Comparison of ENCODE assay signal across 18 mouse cellular contexts in genomic region chr2:121841453-121841852, GRCm38 (mm10). TPM values are rescaled to one million over a fixed set of nuclear protein-coding genes. Genes with fewer than 3 reads are reported as not detected.
DNase-seq lines count a peak whose midpoint lies in the region; ATAC-seq and TF ChIP-seq lines count a peak whose summit lies in the region.
"Had no signal": no experiment of that assay in that cellular context is flagged by ENCODE, and none has a peak within 500 bp of the region (broad histone marks: within the 10 kb centered on the region; RNA-seq: fewer than 3 reads in every experiment).

No protein-coding gene starts in this region.

- no peak overlapping the region for H3K4me2 ChIP-seq in hindbrain, postnatal 0 days (ENCODE audit: low read depth, low read length)
- no peak overlapping the region for H3K4me2 ChIP-seq in hindbrain, embryonic 13.5 days
- H3K4me2 ChIP-seq: heart, embryonic 15.5 days; liver, embryonic 13.5 days; stomach, embryonic 15.5 days had no signal

- H3K9ac ChIP-seq in hindbrain, postnatal 0 days (replicated peaks; ENCODE audit: low read length): no peak overlapping the region
- H3K9ac ChIP-seq in hindbrain, embryonic 13.5 days: no peak overlapping the region
- H3K9ac ChIP-seq: forebrain, postnatal 0 days; heart, embryonic 15.5 days; liver, embryonic 13.5 days; stomach, embryonic 15.5 days had no signal

- H3K27me3 ChIP-seq in hindbrain, postnatal 0 days (ENCODE audit: insufficient read depth, low read length): no peaks in the 10 kb centered on the region
- no peaks in the 10 kb centered on the region for H3K27me3 ChIP-seq in hindbrain, embryonic 13.5 days
- H3K27me3 ChIP-seq: heart, embryonic 15.5 days; liver, embryonic 13.5 days; stomach, embryonic 15.5 days had no signal

- no peak overlapping the region for H3K27ac ChIP-seq in hindbrain, postnatal 0 days
- H3K27ac ChIP-seq in hindbrain, embryonic 13.5 days: no peak overlapping the region
- H3K27ac ChIP-seq: forebrain, embryonic 10.5 days; heart, embryonic 15.5 days; liver, embryonic 13.5 days; stomach, embryonic 15.5 days had no signal

- ATAC-seq in hindbrain, postnatal 0 days: no peak
- ATAC-seq in hindbrain, embryonic 13.5 days (ENCODE audit: low FRiP score): no peak
- ATAC-seq: forebrain, postnatal 0 days had no signal

- H3K4me1 ChIP-seq in hindbrain, postnatal 0 days (ENCODE audit: insufficient read depth, low read length): no peaks in the 10 kb centered on the region
- H3K4me1 ChIP-seq in hindbrain, embryonic 13.5 days (replicated peaks): no peaks in the 10 kb centered on the region
- H3K4me1 ChIP-seq in lung, adult 2 months (ENCODE audit: control insufficient read depth, insufficient read depth, low read length): no peaks in the 10 kb centered on the region; the same call in 1 of the 2 replicates
- H3K4me1 ChIP-seq: heart, embryonic 15.5 days; stomach, embryonic 15.5 days had no signal

- WGBS in hindbrain, postnatal 0 days: 97% methylated on average over 3 of the region's 3 CpGs
- 97% methylated on average over 3 of the region's 3 CpGs for WGBS in hindbrain, embryonic 13.5 days
- WGBS in lung, adult 2 months: 86% methylated on average over 3 of the region's 3 CpGs

- H3K9me3 ChIP-seq in hindbrain, postnatal 0 days (ENCODE audit: low read length): peaks cover 3% of the 10 kb centered on the region; the same call in 1 of the 2 replicates
- H3K9me3 ChIP-seq in hindbrain, embryonic 13.5 days: no peaks in the 10 kb centered on the region
- H3K9me3 ChIP-seq: heart, embryonic 15.5 days; liver, embryonic 13.5 days; stomach, embryonic 15.5 days had no signal

- DNase-seq in hindbrain, postnatal 0 days (ENCODE audit: low spot score): peak; percentile 30
- no peak for DNase-seq in lung, adult 2 months
- no peak for DNase-seq in lung, postnatal 25 days (ENCODE audit: low spot score)
- DNase-seq in A20 (ENCODE audit: low read depth, low spot score) (peak; percentile 24), NIH3T3 (ENCODE audit: low read depth) (peak; percentile 36)
- no peak for DNase-seq in adrenal gland, postnatal 4 days (ENCODE audit: low spot score in 2 of 2)
- no peak for DNase-seq in left cerebral cortex, postnatal 14 days (ENCODE audit: low spot score in 2 of 2)
- DNase-seq: adrenal gland, postnatal 14 days; cerebellum, adult 18-20 months; cerebellum, postnatal 36 days; forebrain, postnatal 0 days; liver, embryonic 13.5 days; lung, postnatal 10 days; thymus, adult 2 months had no signal

- TF ChIP-seq CTCF in hindbrain, postnatal 0 days (IDR thresholded peaks at IDR 0.05; ENCODE audit: low read depth): peak; percentile 28
- peak; percentile 12; the same call in 1 of the 2 replicates for TF ChIP-seq CTCF in lung, adult 2 months (IDR thresholded peaks at IDR 0.05; ENCODE audit: insufficient read depth, low read length)

- no peaks in the 10 kb centered on the region for H3K36me3 ChIP-seq in hindbrain, postnatal 0 days (ENCODE audit: insufficient read depth, low read length)
- H3K36me3 ChIP-seq in hindbrain, embryonic 13.5 days: no peaks in the 10 kb centered on the region
- H3K36me3 ChIP-seq: forebrain, embryonic 10.5 days; heart, embryonic 15.5 days; liver, embryonic 13.5 days; stomach, embryonic 15.5 days had no signal

- intact Hi-C loops in left cerebral cortex, postnatal 14 days (cut with DNase I): no loop called here

- no peak for TF ChIP-seq POLR2A in lung, adult 2 months (IDR thresholded peaks at IDR 0.05; ENCODE audit: borderline replicate concordance, extremely low read depth, low read depth, low read length)

- no peak overlapping the region for H3K4me3 ChIP-seq in hindbrain, postnatal 0 days (ENCODE audit: low read length)
- no peak overlapping the region for H3K4me3 ChIP-seq in hindbrain, embryonic 13.5 days
- no peak overlapping the region for H3K4me3 ChIP-seq in lung, adult 2 months (replicated peaks; ENCODE audit: extremely low read depth, low read depth, low read length)
- H3K4me3 ChIP-seq: forebrain, embryonic 10.5 days; heart, embryonic 15.5 days; liver, embryonic 13.5 days; stomach, embryonic 15.5 days had no signal

RNA-seq across cellular contexts. Expression of gene Casc4, which starts 25.3 kb away (rescaled TPM):
- total RNA-seq in hindbrain, postnatal 0 days (2014; rRNA removed): 79.7 and 120 TPM in 2 replicates
- polyA plus RNA-seq in hindbrain, postnatal 0 days (2015; fragmentation: Nextera tagmentation; extraction: Ambion mirVana): 59.8 and 60.2 TPM in 2 replicates
- polyA plus RNA-seq in hindbrain, embryonic 13.5 days (2015; fragmentation: Nextera tagmentation; extraction: Ambion mirVana): 33.6 and 34.6 TPM in 2 replicates
- polyA plus RNA-seq in lung, adult 2 months (2012; rRNA removed): 28.7 and 38.5 TPM in 2 replicates
- 10 to 100 TPM; 87.3 to 89.4 TPM for total RNA-seq in adrenal gland, postnatal 4 days (2021)
- 100 to 1,000 TPM; 122 to 123 TPM for total RNA-seq in left cerebral cortex, postnatal 14 days (2021)

RNA-seq across cellular contexts. Expression of gene Frmd5, which starts 34.6 kb away (rescaled TPM):
- 39.7 and 42.3 TPM in 2 replicates for total RNA-seq in hindbrain, postnatal 0 days (2014; rRNA removed)
- polyA plus RNA-seq in hindbrain, postnatal 0 days (2015; fragmentation: Nextera tagmentation; extraction: Ambion mirVana): 13.1 and 14.6 TPM in 2 replicates
- polyA plus RNA-seq in hindbrain, embryonic 13.5 days (2015; fragmentation: Nextera tagmentation; extraction: Ambion mirVana): 28.8 and 33.0 TPM in 2 replicates
- 5.3 and 6.4 TPM in 2 replicates for polyA plus RNA-seq in lung, adult 2 months (2012; rRNA removed)
- total RNA-seq in adrenal gland, postnatal 4 days (2021): 100 to 1,000 TPM in 1 of 2 experiments, 10 to 100 TPM in 1; 88.1 to 103 TPM
- total RNA-seq in left cerebral cortex, postnatal 14 days (2021): 10 to 100 TPM; 47.7 to 54.5 TPM

Comparison
In these comparisons a context has a peak if more than half of its experiments do, and no peak if none do; other contexts are left out.
1. DNase-seq: peak in hindbrain, postnatal 0 days (single experiment), A20 (single experiment) and NIH3T3 (single experiment); none in lung, adult 2 months (single experiment), lung, postnatal 25 days (single experiment), adrenal gland, postnatal 4 days (0 of 2) and left cerebral cortex, postnatal 14 days (0 of 2).